Mouse (Mus musculus): ENCODE results near the gene Aplf. TPM values are rescaled to one million over a fixed set of nuclear protein-coding genes. Genes with fewer than 3 reads are reported as not detected.

The Aplf gene
- polyA plus RNA-seq, 1 experiment = 6.9 TPM

- Histone ChIP-seq H3K27ac (ENCODE audit: control insufficient read depth, insufficient read depth, low read length) (no peak overlapping the region), H3K36me3 (ENCODE audit: control insufficient read depth, insufficient read depth, low read length) (no peaks in the 10 kb centered on the region), H3K27me3 (ENCODE audit: control insufficient read depth, insufficient read depth, low read length) (no peaks in the 10 kb centered on the region), H3K4me1 (replicated peaks; ENCODE audit: control insufficient read depth, insufficient read depth, low read length) (no peaks in the 10 kb centered on the region), H3K4me3 (ENCODE audit: control insufficient read depth, insufficient read depth, low read length) (no peak overlapping the region)
- 96% methylated on average over 14 of the region's 14 CpGs for WGBS
- DNase-seq = no peak
- TF ChIP-seq CTCF (IDR thresholded peaks at IDR 0.05; ENCODE audit: borderline replicate concordance, control insufficient read depth, extremely low read depth, insufficient read depth, low read length, poor library complexity) (no peak), POLR2A (IDR thresholded peaks at IDR 0.05; ENCODE audit: control insufficient read depth, extremely low read depth, insufficient read depth, low read length, poor library complexity) (no peak)
Observed at GRCm38 (mm10) chr6:87615696-87616083, 56.3 kb downstream of the Aplf start.

DNA sequence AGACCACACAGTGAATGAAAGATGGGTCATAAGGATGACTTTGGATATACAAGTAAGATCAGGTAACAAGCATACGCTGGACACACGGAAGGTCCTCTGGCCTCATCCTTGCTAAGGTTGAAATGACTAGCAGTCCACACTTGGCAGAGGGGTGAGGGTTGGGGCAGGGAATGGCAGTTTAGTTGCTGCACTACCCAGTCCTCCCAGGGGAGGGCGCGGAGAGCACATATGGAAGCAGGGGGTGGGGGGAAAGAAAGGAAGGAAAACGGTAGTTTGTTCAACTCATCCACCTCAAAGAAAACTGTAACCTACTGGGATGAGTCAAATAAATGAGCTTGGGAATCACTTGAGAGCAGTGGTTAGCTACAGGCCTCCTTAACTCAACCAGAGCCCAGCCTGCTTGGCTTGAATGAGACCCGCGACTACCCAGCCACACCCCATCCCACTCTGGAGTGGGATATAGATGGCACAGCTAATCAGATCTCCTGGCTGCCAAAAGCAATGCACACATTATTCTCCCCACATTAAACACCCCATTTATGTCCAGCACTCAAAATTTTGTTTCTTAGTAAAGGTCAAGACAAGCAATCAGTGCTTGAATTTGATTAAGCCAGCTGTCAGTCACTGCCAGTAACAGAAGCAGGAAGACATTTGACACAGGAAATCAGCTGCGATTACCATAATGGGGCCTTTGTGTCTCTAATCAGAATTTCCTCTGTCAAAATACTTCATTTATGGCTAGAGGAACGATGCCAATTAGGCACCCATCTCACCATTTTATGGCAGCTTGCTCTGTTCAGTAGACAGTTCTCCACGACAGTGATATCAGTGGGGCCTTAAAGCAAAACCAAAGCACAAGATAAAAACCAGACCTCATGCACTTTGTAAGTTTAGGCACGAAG lies 56.9 kb downstream of the Aplf start:
- WGBS = 72% methylated on average over 11 of the region's 11 CpGs
- H3K4me3 ChIP-seq (ENCODE audit: control insufficient read depth, insufficient read depth, low read length) = no peak overlapping the region
- no peak overlapping the region for H3K27ac ChIP-seq (ENCODE audit: control insufficient read depth, insufficient read depth, low read length)
- no peaks in the 10 kb centered on the region for H3K4me1 ChIP-seq (replicated peaks; ENCODE audit: control insufficient read depth, insufficient read depth, low read length)
- DNase-seq = peak; percentile 58
- TF ChIP-seq POLR2A (IDR thresholded peaks at IDR 0.05; ENCODE audit: control insufficient read depth, extremely low read depth, insufficient read depth, low read length, poor library complexity) (no peak), CTCF (IDR thresholded peaks at IDR 0.05; ENCODE audit: borderline replicate concordance, control insufficient read depth, extremely low read depth, insufficient read depth, low read length, poor library complexity) (peak; percentile 40; the same call in 1 of the 2 replicates)
- H3K27me3 ChIP-seq (ENCODE audit: control insufficient read depth, insufficient read depth, low read length) = no peaks in the 10 kb centered on the region
- no peaks in the 10 kb centered on the region for H3K36me3 ChIP-seq (ENCODE audit: control insufficient read depth, insufficient read depth, low read length)

DNA sequence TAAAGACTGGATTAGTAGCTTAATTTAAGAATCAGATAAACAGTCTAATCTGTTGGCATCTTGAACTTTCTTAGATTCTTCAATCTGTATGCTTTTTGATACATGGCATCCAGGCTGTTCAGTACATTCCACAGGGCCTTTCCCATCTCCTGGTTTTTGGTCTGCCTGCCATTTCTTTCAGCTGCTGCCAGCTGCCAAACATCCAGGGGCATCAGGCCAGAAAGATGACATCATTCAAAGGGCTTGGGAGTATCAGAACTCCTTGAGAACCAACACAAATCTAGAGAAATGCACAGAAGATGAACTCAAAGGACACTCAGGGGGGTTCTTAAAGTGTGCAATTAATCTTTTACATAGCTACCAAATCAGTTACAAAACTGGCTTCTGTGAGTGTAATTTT lies 72.2 kb downstream of the Aplf start:
- DNase-seq = no peak
- Histone ChIP-seq H3K36me3 (ENCODE audit: control insufficient read depth, insufficient read depth, low read length) (no peaks in the 10 kb centered on the region), H3K4me1 (replicated peaks; ENCODE audit: control insufficient read depth, insufficient read depth, low read length) (peaks cover 8% of the 10 kb centered on the region), H3K4me3 (ENCODE audit: control insufficient read depth, insufficient read depth, low read length) (no peak overlapping the region), H3K27me3 (ENCODE audit: control insufficient read depth, insufficient read depth, low read length) (no peaks in the 10 kb centered on the region), H3K27ac (ENCODE audit: control insufficient read depth, insufficient read depth, low read length) (no peak overlapping the region)
- TF ChIP-seq POLR2A (IDR thresholded peaks at IDR 0.05; ENCODE audit: control insufficient read depth, extremely low read depth, insufficient read depth, low read length, poor library complexity) (no peak), CTCF (IDR thresholded peaks at IDR 0.05; ENCODE audit: borderline replicate concordance, control insufficient read depth, extremely low read depth, insufficient read depth, low read length, poor library complexity) (no peak)

GRCm38 (mm10) chr6:87597116-87597833 lies 74.7 kb downstream of the Aplf start:
- 49% methylated on average over 10 of the region's 10 CpGs for WGBS
- H3K4me3 ChIP-seq (ENCODE audit: control insufficient read depth, insufficient read depth, low read length) = no peak overlapping the region

GRCm38 (mm10) chr6:87594188-87594587 lies 77.8 kb downstream of the Aplf start:
- no peaks in the 10 kb centered on the region for H3K36me3 ChIP-seq (ENCODE audit: control insufficient read depth, insufficient read depth, low read length)
- 50% methylated on average over 6 of the region's 6 CpGs for WGBS
- no peak overlapping the region for H3K4me3 ChIP-seq (ENCODE audit: control insufficient read depth, insufficient read depth, low read length)
- TF ChIP-seq CTCF (IDR thresholded peaks at IDR 0.05; ENCODE audit: borderline replicate concordance, control insufficient read depth, extremely low read depth, insufficient read depth, low read length, poor library complexity) (no peak), POLR2A (IDR thresholded peaks at IDR 0.05; ENCODE audit: control insufficient read depth, extremely low read depth, insufficient read depth, low read length, poor library complexity) (no peak)
- H3K27me3 ChIP-seq (ENCODE audit: control insufficient read depth, insufficient read depth, low read length) = no peaks in the 10 kb centered on the region; the same call in 1 of the 2 replicates
- H3K4me1 ChIP-seq (replicated peaks; ENCODE audit: control insufficient read depth, insufficient read depth, low read length) = peaks cover 17% of the 10 kb centered on the region
- no peak overlapping the region for H3K27ac ChIP-seq (ENCODE audit: control insufficient read depth, insufficient read depth, low read length)
- DNase-seq = no peak

More at GRCm38 (mm10) chr6:87597116-87597833, 74.7 kb downstream of the Aplf start:
- no peaks in the 10 kb centered on the region for H3K27me3 ChIP-seq (ENCODE audit: control insufficient read depth, insufficient read depth, low read length)
- H3K4me1 ChIP-seq (replicated peaks; ENCODE audit: control insufficient read depth, insufficient read depth, low read length) = peaks cover 8% of the 10 kb centered on the region
- TF ChIP-seq CTCF (IDR thresholded peaks at IDR 0.05; ENCODE audit: borderline replicate concordance, control insufficient read depth, extremely low read depth, insufficient read depth, low read length, poor library complexity) = no peak
- no peak for TF ChIP-seq POLR2A (IDR thresholded peaks at IDR 0.05; ENCODE audit: control insufficient read depth, extremely low read depth, insufficient read depth, low read length, poor library complexity)
- no peak for DNase-seq
- no peaks in the 10 kb centered on the region for H3K36me3 ChIP-seq (ENCODE audit: control insufficient read depth, insufficient read depth, low read length)
- no peak overlapping the region for H3K27ac ChIP-seq (ENCODE audit: control insufficient read depth, insufficient read depth, low read length)

DNA sequence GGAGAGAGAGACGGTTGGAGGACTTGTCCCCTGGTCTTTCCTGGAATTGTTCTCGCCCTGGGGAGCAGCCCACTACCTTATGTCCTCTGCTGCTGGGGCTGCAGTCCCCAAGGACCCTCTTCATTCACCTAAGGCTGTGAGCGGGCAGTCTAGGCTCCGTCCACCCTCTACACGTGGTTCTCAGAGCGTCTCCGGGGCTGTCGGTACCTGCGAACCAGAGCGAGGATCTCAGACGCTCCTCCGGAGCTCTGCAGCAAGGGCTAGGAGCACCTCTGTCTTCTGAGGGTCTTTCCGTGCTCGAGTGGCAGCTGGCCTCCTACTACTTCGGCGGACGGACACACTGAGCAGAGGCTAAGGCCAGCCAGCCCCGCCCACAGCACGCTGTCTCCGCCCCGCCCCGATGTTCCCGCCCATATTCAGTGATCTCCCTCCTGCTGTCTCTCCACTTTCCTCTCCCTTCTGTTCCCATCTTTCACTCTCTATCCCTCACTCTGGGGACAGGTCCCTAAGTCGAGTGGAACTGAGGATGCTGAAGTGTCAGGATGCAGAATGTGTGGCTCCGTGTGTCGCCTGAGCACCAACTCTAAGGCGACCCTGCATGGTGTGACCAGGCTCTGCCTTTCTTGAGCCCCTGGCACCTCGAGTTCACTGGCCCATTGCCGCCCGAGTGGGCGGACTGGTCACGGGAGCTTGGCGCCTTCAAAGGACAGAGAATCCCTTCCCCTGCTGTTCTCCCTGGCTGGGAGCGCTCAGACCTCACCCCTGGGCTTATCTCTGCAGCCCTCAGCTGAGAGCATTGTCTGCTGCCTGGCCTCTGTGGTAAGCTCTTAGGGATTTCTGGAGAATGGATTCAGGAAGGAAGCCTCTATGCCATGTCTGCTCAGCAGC lies 81.4 kb downstream of the Aplf start, which contains the start of gene Prokr1:
Gene Prokr1, minus strand, starts transcription at position 350 of the 888 bp plus-strand sequence.
- 10% methylated on average over 34 of the region's 34 CpGs for WGBS
- TF ChIP-seq CTCF (IDR thresholded peaks at IDR 0.05; ENCODE audit: borderline replicate concordance, control insufficient read depth, extremely low read depth, insufficient read depth, low read length, poor library complexity) (no peak), POLR2A (IDR thresholded peaks at IDR 0.05; ENCODE audit: control insufficient read depth, extremely low read depth, insufficient read depth, low read length, poor library complexity) (no peak)
- no peaks in the 10 kb centered on the region; the same call in 1 of the 2 replicates for H3K27me3 ChIP-seq (ENCODE audit: control insufficient read depth, insufficient read depth, low read length)
- peaks cover 10% of the 10 kb centered on the region for H3K4me1 ChIP-seq (replicated peaks; ENCODE audit: control insufficient read depth, insufficient read depth, low read length)
- no peak within 1 kb of the TSS for H3K27ac ChIP-seq (ENCODE audit: control insufficient read depth, insufficient read depth, low read length)
- DNase-seq = no peak
- peak within 1 kb of the TSS; percentile 34 for H3K4me3 ChIP-seq (ENCODE audit: control insufficient read depth, insufficient read depth, low read length)
- H3K36me3 ChIP-seq (ENCODE audit: control insufficient read depth, insufficient read depth, low read length) = no peaks in the 10 kb centered on the region
